Mouse (Mus musculus) left cerebral cortex, adult 2 months (tissue): ENCODE measurements at regions not wholly inside any gene's neighbourhood (a gene's known extent, or its start where the extent isn't known, plus 50 kb on each side); places are given as distances from the start of the nearest gene placed in this dataset.
A peak's percentile ranks its signal among the peaks of the same experiment; 100 is the strongest.

Experiments used
- DNase-seq, 2 experiments: peaks; one replicate each; pipeline ENCODE4 v3.0.0; 2021 to 2022; ENCODE audit warnings: low spot score in 2 of 2, mixed read lengths in 1 of 2; ENCODE audit errors: extremely low spot score in 1 of 2
- H3K27ac ChIP-seq: fragments of 200-600 bp; 2 replicates; pipeline ENCODE4 v1.8.1; 2022
- H3K4me3 ChIP-seq: fragments of 200-600 bp; 2 replicates; pipeline ENCODE4 v1.8.1; 2022
- CTCF ChIP-seq: fragments of 200-600 bp; IDR thresholded peaks from 2 replicates; pipeline ENCODE4 v1.8.1; 2022; ENCODE audit warnings: antibody characterized with exemption, mild to moderate bottlenecking, moderate library complexity
- intact Hi-C: fragments of 180-260 bp; cut with DNase I; formaldehyde crosslinking; loops from one replicate; pipeline ENCODE4 v1.15.1; 2025

DNA sequence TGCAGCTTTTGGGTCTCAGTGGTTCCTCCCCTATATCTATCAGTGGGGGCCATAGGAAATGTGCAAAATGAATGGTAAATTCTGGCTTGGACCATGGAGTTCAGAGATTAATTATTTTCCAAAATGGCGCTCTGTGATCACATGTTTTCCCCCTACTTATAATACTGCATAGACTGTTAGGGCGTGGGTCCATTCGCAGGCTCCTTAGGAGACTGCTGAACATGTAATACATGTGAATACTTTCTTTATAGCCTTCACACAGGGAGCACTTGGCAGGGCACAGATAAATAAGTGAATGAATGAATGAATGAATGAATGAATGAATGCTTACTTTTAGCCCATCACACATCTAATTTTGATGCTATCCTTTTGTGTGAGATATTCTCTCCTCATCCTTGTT, 666.1 kb downstream of the Vrk1 start:
- TF ChIP-seq CTCF = no peak
- intact Hi-C loops = no loop called here
- Histone ChIP-seq H3K27ac (no peak overlapping the region), H3K4me3 (no peak overlapping the region)
- no peak for DNase-seq

DNA sequence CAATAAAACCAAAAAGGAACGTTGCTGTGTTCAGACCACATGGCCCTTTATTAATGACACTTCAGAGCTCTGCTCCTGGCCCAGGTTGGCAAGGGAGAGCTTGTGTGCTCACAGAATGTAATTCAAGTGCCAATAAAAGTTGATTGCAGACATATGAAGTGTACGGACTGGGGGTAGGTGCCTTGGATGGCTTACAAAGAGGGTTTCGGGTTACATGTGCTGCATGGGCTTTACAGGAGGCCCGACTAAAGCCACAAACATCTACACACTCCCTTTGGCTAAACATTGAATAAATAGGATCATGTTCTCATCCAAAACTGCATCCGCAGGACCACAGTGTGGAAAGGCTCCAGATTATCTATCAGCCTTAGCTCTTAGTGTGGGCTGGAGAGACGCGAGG, 666.5 kb downstream of the Vrk1 start:
- no peak overlapping the region for H3K27ac ChIP-seq
- no peak for TF ChIP-seq CTCF
- H3K4me3 ChIP-seq = no peak overlapping the region
- no peak for DNase-seq
- intact Hi-C loops = no loop called here

DNA sequence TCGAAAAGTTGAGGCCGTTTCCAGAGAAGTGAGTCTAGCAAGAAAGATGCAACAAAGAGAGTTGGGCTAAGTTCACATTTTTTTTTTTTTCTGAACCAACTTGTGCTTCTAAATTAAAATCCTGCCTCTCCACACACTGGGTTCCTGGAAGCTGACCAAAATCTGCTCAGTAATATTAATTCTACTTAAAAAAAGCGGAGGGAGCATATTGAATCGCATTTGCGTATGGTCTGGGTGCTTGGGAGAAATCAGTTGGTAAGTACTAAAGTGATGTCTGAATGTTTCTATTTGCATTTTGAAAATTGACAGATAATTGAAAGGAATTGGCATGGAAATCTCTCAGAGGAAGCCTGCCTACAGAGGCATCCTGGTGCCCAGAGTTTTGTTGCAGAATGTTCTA, 676.0 kb downstream of the Vrk1 start:
- Histone ChIP-seq H3K4me3 (no peak overlapping the region), H3K27ac (no peak overlapping the region)
- intact Hi-C loops = loop anchor here (5.0 kb wide), 1 partner anchor 1311 kb away; no protein-coding TSS in a partner anchor
- no peak for DNase-seq
- no peak for TF ChIP-seq CTCF

DNA sequence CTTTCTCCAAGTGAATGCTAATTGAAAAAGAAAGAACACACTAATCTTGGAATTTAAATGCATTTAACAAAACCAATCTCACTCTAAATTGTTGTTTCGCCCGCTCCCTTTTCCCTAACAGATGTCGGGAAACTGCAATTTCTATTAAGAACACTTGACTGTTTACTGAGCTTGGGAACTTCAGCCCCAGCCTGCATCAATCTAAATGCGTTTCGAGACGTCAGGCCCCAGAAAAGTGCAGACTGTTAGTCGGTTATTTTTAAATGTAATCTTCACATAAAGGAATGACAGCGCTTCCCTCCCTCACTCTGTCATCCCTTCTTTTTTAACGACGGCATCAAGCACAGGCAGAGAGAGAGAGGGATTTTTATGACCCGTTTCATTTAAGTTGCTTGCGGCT, 677.7 kb downstream of the Vrk1 start:
- Histone ChIP-seq H3K27ac (no peak overlapping the region; the same call in 1 of the 2 replicates), H3K4me3 (no peak overlapping the region)
- DNase-seq = no peak
- intact Hi-C loops = loop anchor here (5.0 kb wide), 1 partner anchor 1310 kb away; no protein-coding TSS in a partner anchor
- no peak for TF ChIP-seq CTCF

DNA sequence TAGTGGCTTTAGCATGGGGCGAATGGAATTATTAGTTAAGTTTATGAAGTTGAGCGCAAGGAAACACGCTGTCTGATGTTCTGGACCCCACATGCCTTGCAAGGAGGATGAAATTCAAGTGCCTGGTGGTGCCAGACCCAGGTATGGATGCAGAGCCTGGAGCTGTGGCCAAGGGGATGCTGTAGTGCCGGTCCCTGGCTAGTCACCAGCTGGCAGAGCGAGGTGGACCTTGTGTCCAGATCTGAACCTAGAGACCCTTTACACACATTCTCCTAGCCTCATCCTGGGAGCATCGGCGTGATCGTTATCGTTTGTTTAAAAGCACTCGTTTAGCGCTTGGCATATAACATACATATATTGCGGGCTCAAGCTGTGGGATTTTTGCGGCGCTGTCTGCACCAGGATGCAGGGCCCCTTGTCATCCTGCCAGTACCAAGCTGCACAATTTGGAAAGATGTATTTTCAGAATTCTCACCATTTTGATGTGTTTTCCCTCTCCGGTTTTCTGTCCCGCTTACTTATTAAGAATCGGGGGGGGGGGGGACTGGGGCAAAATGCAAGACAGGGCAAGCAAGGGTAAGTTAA, 678.2 kb downstream of the Vrk1 start:
- TF ChIP-seq CTCF = no peak
- no peak for DNase-seq
- Histone ChIP-seq H3K4me3 (no peak overlapping the region), H3K27ac (peak overlapping the region; percentile 28; the same call in 1 of the 2 replicates)
- intact Hi-C loops = loop anchor here (5.0 kb wide), 1 partner anchor 1309 kb away; no protein-coding TSS in a partner anchor

- Histone ChIP-seq H3K4me3 (no peak overlapping the region), H3K27ac (no peak overlapping the region)
- DNase-seq = no peak
- intact Hi-C loops = no loop called here
- no peak for TF ChIP-seq CTCF
These were observed 692.9 kb downstream of the Vrk1 start for GRCm38 (mm10) chr12:106702958-106703357.

DNA sequence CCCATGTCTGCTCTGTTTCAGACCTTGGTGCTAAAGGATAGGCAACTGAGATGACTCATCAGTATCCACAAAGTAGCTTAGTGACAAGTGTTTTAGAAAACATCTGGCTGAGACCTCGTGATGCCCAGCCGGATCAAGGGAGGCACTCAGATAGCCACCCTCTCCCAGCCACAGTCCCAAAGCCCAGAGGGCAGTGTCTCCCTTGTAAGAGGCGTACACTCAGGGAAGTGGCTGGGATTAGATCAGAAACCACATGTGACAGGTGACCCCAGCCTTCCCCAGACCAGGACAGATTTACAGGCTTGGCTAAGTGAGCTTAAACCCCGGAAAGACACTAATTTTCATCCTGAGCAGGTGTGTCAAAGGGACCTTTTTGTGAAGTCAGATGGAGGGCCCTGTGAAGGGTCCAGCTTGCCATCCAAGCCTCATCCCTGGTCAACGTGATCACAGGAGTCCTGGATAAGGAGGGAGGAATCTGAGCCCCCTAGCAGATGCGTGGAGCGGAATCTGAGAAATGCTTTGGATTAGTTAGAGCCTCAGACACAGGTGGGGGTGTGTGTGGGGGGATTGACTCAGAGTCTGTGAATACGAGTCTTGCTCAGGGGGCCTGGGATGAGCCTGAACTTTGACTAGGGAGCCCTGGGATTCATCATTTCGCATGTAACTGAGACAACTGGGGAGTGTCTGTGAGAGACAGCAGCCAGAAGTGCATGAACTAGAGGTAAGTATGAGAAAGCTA, 711.4 kb downstream of the Vrk1 start:
- H3K4me3 ChIP-seq = no peak overlapping the region
- no peak for DNase-seq
- no peak overlapping the region for H3K27ac ChIP-seq
- TF ChIP-seq CTCF = no peak
- intact Hi-C loops = no loop called here

DNA sequence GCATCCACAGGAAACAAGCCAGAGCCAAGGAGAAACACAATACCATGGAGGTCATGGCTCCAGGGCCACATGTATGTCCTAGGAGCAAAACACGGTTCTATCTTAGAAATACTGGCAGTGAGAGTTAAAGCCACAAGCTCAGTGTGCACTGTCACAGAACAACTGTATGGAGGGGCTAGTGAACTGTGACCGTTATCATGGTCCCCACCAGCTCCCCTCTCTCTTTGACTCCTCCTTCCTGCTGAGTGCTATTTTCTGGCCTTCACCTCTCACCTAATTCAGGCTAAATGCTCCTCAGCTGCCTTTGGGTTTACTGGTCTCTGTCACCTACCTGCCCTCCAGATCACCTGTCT, 712.0 kb downstream of the Vrk1 start:
- H3K27ac ChIP-seq = no peak overlapping the region
- DNase-seq = no peak
- TF ChIP-seq CTCF = no peak
- intact Hi-C loops = no loop called here
- H3K4me3 ChIP-seq = no peak overlapping the region

DNA sequence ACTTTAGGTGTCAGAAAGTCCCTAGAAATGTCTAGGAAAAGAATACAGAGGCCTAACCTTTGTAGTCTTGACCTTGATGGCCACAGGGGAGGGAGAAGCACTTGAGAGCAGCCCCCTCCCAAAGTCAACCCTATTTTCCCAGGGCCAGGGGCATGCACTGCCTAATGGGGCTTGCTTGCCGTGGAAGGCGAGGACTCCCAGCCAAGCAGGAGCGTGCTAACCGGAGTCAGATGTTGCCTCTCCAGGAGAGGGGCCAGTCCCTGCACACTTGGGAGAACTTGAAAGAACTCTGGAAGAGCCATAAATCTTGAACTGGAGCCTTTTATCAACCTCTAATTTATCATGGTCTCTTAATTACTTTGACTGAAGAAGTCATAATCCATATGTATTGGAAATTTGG, 712.7 kb downstream of the Vrk1 start:
- TF ChIP-seq CTCF = no peak
- Histone ChIP-seq H3K4me3 (no peak overlapping the region), H3K27ac (no peak overlapping the region)
- intact Hi-C loops = no loop called here
- no peak for DNase-seq

GRCm38 (mm10) chr12:106726920-106727319, 716.9 kb downstream of the Vrk1 start:
- TF ChIP-seq CTCF = no peak
- no peak for DNase-seq

GRCm38 (mm10) chr12:106727486-106727885, 717.5 kb downstream of the Vrk1 start:
- DNase-seq = no peak
- Histone ChIP-seq H3K4me3 (no peak overlapping the region), H3K27ac (no peak overlapping the region)
- intact Hi-C loops = no loop called here
- no peak for TF ChIP-seq CTCF

More at GRCm38 (mm10) chr12:106726920-106727319, 716.9 kb downstream of the Vrk1 start:
- Histone ChIP-seq H3K27ac (no peak overlapping the region), H3K4me3 (no peak overlapping the region)
- intact Hi-C loops = no loop called here

- Histone ChIP-seq H3K4me3 (no peak overlapping the region), H3K27ac (no peak overlapping the region)
- no peak for DNase-seq
- TF ChIP-seq CTCF = no peak
- intact Hi-C loops = no loop called here
These were observed 719.7 kb downstream of the Vrk1 start for GRCm38 (mm10) chr12:106729686-106730085.
